Mouse (Mus musculus): ENCODE measurements at regions not wholly inside any gene's neighbourhood (a gene's known extent, or its start where the extent isn't known, plus 50 kb on each side); places are given as distances from the start of the nearest gene placed in this dataset.

GRCm38 (mm10) chr10:29824413-29824812, 288.7 kb upstream of the Rspo3 start:
- TF ChIP-seq CTCF (conservative IDR thresholded peaks at IDR 0.05; ENCODE audit: low read length) (no peak), POU5F1 (IDR thresholded peaks at IDR 0.05; ENCODE audit: borderline replicate concordance, low read length) (no peak), NANOG (IDR thresholded peaks at IDR 0.05; ENCODE audit: borderline replicate concordance, low read length) (no peak)

Measured in E14TG2a.4 (cell line).